Mouse (Mus musculus) cerebellum, adult 2 months (tissue): ENCODE results near the gene Rmnd1.

Experiments used
- CTCF ChIP-seq: fragments of 200-500 bp; IDR thresholded peaks from 2 replicates; pipeline ENCODE4 v1.5.1; 2011; ENCODE audit warnings: low read depth, mild to moderate bottlenecking, control low read depth, low read length, moderate library complexity, borderline replicate concordance; ENCODE audit not compliant: insufficient read depth
- POLR2A ChIP-seq: fragments of 200-500 bp; IDR thresholded peaks from 2 replicates; pipeline ENCODE4 v1.6.1; 2011; ENCODE audit warnings: low read length, control low read depth, borderline replicate concordance; ENCODE audit not compliant: insufficient read depth

DNA sequence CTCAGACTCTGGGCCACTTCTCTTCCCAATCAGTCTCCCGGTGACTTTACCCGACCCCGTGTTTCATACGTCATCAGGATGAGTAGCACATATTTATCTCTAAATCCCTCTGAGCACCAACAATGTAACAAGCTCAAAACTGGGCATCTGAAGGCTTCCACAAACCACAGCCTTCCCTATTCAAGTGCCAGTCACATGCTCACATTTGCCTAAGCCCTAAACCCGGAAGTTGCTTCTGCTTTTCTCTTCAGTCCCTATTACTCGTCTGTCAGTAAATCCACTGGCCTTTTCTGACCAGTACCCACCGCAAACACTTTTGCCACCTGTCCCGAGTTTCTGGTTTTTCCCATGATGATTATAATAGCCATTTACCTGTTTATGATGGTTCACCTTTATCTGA lies 1.8 kb downstream of the Rmnd1 start:
- TF ChIP-seq CTCF: no peak
- TF ChIP-seq POLR2A: no peak
